Mouse (Mus musculus): ENCODE data around the gene Mamdc2.

Mamdc2 gene

DNA sequence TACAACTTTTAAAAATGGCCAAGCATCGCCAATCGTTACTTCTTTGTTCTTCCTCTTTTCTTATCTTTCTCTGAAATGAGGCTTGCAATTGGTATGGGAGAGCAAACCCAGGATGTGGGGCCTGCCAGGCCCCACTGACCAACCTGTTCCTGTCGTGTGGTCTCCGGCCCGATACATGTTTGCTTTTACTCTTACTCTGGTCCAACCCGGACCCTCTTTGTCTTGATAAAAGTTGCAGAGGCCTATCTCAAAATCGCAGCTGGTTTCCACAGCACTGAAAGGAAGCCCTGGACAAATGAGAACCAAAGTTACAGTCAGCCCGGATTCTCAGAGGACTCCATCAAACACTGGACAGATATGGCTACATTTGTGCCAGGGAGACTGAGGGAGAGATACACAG lies 95.1 kb downstream of the Mamdc2 start:
- no peak for DNase-seq

- no peak for DNase-seq
Observed at GRCm38 (mm10) chr19:23351808-23352491, 96.3 kb downstream of the Mamdc2 start.

DNA sequence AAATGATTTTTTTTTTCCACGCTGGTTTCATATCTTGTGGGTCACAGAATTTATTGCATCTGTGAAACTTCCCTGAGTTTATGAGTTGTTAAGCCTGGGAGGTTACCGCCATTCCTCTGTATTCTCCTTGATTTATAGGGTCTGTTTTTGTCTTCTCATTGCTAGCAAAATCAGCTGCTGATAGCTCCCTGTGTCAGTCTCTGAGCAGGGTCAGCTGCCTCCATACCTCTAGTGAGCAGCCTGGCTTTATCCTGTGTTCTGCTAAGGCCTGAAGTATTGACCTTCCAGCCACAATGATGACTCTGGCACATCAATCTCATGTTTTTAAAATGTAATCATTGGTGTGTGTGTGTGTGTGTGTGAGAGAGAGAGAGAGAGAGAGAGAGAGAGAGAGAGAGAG lies 98.3 kb downstream of the Mamdc2 start:
- no peak for DNase-seq

GRCm38 (mm10) chr19:23342782-23343181 lies 105.5 kb downstream of the Mamdc2 start:
- no peak for DNase-seq

DNA sequence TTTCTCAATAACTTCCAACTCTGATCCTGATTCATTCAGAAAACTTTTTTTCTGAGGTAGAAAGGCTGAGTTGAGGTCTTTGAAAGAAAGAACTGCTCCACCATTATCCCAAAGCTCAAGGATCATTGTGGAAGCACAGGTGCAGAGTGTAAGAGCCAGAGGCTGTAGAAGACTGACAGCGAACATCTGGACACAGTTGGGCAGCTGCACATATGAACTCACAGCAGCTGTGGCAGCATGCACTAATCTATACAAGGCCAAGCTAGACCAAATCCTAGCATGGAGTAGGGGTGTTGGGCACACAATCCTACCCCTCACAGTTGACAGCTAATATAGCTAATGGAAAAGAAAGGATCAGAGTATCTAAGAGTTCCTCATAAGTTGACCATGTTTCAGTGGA lies 115.4 kb downstream of the Mamdc2 start:
- no peak for DNase-seq

DNA sequence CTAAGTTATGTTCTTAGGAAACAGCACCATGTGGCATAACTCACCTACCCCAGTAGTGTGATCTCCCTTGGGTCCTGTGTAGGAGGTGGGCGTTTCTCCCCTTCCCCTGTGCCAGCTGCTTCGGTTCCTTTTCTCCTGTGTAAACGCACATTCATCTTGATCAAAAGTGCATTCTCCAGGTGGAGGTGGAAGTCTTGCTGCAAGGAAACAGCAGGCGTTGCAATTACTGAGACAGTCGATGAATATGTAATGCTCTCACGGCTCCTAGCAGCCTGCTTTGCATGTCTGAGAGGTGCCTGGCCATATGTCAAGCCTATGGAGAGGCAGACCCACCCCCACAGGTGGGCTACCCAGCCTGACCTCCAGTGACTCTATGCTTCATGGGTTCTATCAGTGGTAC lies 117.4 kb downstream of the Mamdc2 start:
- DNase-seq, result no peak

DNA sequence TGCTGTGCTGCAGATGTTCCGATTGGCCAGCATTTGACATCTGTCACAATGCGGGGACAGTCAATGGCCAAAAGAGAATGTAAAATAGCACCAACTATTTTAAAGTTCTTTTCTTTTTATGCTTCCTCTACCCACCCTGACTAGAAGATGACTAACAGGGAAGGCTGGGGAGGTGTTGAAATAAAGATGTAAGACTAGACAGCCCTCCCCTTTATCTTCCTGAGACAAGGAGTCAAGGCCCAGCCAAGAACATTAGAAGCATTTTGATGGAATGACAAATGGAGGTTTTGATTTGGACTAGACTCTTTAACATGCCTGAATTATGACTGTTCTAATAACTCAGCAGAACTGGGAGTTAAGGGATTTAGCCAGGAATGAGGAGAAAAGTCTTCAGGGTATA lies 118.9 kb downstream of the Mamdc2 start:
- no peak for DNase-seq

DNA sequence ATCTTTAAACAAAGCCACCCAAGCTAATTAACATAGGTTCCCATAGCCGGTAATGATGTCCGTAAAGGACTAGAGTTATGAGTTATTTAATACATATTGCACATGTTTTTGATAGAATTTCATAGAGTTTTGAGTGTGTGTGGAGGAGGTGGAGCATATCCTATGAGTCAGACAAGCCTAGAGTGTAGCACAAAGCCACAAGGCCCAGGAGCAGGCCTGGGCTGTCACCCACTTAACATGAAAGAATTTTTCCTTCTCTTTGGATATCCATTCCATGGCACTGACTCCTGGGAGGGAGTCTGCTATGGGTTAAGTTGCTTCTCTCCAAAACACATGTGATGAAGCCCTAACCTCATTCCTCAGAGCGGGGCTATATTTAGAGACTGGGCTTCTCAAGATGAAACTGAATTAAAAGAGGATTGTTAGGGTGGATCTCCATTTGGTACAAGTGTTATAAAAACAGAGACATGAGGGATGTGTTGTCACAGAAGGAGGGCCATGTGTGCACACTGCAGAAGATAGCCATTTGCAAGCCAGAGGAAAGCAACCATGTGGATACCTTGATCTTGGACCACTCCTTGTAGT lies 121.1 kb downstream of the Mamdc2 start:
- no peak for DNase-seq

DNA sequence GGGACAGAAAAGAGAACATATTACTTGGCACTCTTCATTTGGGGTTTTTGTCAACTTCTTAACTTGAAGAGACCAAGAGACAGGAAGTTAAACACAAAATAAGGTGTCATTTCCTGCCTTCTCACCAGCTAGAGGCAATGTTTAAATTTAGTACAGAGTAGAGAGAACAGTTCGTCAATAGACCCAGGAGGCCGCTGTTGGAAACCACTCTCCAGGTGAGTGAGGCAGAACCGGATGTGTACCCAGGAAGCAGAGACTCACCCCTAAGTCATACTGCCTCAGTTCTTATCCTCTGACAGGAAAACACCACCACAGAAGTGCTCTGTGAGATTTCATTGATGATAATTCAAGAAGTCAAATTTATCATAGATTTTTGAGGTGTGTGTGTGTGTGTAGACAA lies 125.1 kb downstream of the Mamdc2 start:
- no peak for DNase-seq

GRCm38 (mm10) chr19:23317989-23318358 lies 130.3 kb downstream of the Mamdc2 start:
- no peak for DNase-seq

DNA sequence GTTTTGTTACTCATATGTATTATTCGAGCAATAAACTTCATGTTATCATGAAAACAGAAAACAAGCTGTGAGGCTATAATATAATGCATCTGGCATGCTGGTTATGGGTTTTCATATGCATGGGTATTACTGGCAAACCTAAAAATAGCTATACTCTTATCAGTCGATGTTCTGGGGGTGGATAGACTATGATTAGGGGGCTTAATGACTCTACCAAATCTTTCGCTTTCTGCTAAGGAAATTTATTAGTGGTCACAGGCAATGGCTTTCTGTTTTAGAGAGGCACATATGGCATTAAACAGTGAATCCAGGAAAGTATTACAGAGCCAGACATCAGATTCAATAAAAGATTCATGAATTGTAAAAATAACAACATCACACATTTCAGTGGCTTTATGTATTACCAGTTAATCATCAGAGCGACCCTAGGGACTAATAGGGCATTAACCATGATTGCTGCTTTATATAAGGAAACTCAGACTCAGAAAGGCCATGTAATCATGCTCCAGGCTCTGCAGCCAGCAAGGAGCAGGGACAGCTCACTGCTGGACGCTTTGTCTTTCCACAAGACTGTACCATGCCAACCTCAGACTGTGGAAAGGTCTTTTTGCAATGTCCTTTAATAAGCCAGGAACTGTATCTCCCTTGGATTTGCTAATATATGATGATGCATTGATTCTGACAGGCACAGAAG lies 130.8 kb downstream of the Mamdc2 start:
- peak; percentile 28 for DNase-seq

GRCm38 (mm10) chr19:23316851-23317250 lies 131.4 kb downstream of the Mamdc2 start:
- no peak for DNase-seq

DNA sequence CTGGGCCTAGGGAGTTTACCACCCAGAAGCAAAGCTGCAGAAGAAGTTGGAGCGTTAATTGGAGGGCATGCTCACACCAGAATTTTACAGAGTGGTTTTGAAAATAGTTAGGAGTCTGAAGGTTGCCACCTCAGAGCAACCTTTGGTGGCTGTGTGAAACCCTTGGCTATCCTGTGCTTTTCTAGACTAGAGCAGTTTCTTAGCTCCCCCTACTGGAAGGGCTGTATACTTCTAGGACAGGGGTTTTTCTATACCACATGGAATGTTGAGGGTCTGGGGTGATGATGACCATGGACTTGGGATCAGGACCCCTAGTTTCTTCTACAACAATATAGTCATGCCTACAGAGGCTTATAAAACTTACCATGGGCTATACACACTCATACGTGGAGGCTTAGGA lies 138.3 kb downstream of the Mamdc2 start:
- DNase-seq, result no peak

DNA sequence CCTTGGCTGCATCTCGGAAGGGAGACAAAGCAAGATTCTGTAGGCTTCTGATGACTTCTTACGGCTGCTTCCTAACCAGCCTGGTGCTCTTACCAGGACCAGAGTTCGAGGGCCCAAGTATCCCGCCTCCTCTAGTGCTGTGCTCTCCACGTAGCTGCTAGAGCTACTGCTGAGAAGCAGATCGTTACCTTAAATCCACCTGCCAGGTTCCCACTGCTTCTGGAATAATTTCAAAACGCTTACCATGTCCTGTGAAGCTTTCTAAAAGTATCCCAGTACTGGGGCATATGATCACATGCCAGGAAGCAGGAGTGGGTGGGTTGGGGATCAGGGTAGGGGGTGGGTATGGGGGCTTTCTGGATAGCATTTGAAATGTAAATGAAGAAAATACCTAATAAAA lies 141.6 kb downstream of the Mamdc2 start:
- peak; percentile 75 for DNase-seq

GRCm38 (mm10) chr19:23299987-23300386 lies 148.3 kb downstream of the Mamdc2 start:
- no peak for DNase-seq

GRCm38 (mm10) chr19:23298917-23299316 lies 149.3 kb downstream of the Mamdc2 start:
- DNase-seq, result no peak

GRCm38 (mm10) chr19:23297191-23297590 lies 151.1 kb downstream of the Mamdc2 start:
- no peak for DNase-seq

- no peak for DNase-seq
Observed at GRCm38 (mm10) chr19:23289251-23289650, 159.0 kb downstream of the Mamdc2 start.

GRCm38 (mm10) chr19:23281911-23282660 lies 166.2 kb downstream of the Mamdc2 start:
- DNase-seq, result no peak

GRCm38 (mm10) chr19:23274054-23274724 lies 174.1 kb downstream of the Mamdc2 start:
- DNase-seq, result no peak

DNA sequence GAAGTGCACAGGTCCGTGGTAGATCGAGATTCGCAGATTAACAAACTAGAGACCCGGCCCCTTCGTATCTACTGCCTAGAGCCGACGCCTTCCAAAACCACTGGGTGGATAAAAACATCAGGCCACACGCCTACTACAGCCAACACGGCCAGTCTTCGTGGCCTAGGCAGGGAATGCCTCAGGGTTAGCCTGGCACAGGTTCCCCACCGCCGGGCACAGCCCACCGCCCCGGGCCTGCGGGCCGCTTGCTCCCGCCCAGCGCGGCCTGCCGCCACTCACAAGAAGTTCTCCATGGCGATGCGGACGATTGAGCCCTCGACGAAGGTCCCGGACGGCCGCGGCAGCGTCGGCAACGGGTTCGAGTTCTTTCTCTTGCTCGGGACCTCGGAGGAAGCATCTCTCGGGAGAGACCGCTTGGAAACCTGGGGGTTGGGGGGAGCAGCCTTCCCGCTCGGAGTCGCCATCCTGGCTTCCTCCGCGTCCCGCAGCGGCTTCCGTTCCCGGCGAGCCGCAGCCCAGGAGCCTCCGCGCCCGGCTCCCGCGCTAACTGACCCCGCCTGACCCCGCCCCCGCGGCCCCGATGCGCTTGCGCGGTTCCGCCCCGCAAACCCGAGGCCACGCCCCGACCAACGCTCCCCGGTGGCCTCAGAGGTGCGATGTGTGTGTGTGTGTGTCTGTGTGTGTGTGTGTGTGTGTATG lies 174.7 kb downstream of the Mamdc2 start, which contains the start of gene Smc5:
Gene Smc5, minus strand, starts transcription at position 543 of the 699 bp plus-strand sequence.
- peak; percentile 90 for DNase-seq

DNA sequence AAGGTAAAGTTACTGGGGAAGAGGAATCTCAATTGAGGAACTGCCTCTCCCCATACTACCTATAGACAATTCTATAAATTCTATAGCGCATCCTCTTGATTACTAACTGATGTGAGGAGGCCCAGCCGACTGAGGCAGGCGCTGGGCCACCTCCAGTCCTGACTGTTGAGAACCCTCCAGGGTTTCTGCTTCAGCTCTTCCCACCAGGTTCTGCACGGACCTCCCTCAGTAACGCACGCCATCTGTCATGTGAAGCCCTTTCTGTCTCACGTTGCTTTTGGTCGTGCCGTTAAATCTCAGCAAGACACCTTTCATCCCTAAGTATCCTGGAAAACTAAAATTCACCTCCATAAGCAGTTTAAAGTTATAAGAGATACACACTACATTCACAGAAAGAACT lies 191.5 kb downstream of the Mamdc2 start:
- DNase-seq, result peak; percentile 53
